Mouse (Mus musculus): ENCODE results near the gene Tfr2.

DNA sequence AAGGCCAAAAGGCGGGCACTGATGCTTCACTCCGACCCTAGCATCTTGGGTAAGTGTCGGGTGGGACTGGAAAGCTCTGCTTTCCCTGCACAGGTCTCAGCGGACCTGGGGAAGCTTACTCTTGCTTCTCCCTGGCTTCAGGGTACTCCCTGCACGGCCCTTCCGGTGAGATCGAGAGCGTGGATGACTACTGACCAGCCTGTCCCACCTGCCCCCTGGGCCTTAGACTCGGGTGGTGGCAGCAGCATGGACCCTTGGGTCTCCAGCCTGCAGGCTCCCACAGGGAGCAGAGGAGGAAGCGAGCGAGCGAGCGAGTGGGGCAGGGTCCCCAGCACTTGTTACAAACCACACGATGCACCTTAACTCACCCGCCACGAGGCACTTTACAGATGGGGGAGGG lies 44.1 kb upstream of the Tfr2 start:
- TF ChIP-seq POLR2A (IDR thresholded peaks at IDR 0.05; ENCODE audit: borderline replicate concordance, extremely low read depth, low read depth, low read length) (no peak), CTCF (IDR thresholded peaks at IDR 0.05; ENCODE audit: insufficient read depth, low read length) (no peak)

Measured in lung, adult 2 months (tissue).